Mouse (Mus musculus): ENCODE data around the gene Znrd1.

GRCm38 (mm10) chr17:36952631-36953030 lies 5.7 kb downstream of the Znrd1 start:
- no peak for TF ChIP-seq TAL1 (IDR thresholded peaks at IDR 0.05; ENCODE audit: low read length)
- no peak for TF ChIP-seq GATA1 (IDR thresholded peaks at IDR 0.05; ENCODE audit: low read length)
